Mouse (Mus musculus) kidney, embryonic 15.5 days (tissue): ENCODE measurements around the gene Yipf3. TPM values are rescaled to one million over a fixed set of nuclear protein-coding genes. Genes with fewer than 3 reads are reported as not detected.
A peak's percentile ranks its signal among the peaks of the same experiment; 100 is the strongest.

Source experiments
- ATAC-seq: fragments of 200-750 bp; cut with Nextera tagmentation; replicated peaks from 2 replicates; pipeline ENCODE4 v1.8.0; 2017; ENCODE audit warnings: moderate TSS enrichment; ENCODE audit not compliant: low FRiP score
- H3K27ac ChIP-seq: fragments of 300-500 bp; sonication (generic); 2 replicates; pipeline ENCODE4 v1.5.1; 2015; ENCODE audit warnings: mild to moderate bottlenecking, inconsistent platforms
- H3K27me3 ChIP-seq: fragments of 300-500 bp; sonication (generic); 2 replicates; pipeline ENCODE4 v1.6.1; 2015; ENCODE audit warnings: inconsistent platforms
- H3K36me3 ChIP-seq: fragments of 300-500 bp; sonication (generic); 2 replicates; pipeline ENCODE4 v1.6.1; 2015; ENCODE audit warnings: inconsistent platforms
- H3K4me1 ChIP-seq: fragments of 300-500 bp; sonication (generic); 2 replicates; pipeline ENCODE4 v1.6.1; 2015; ENCODE audit warnings: inconsistent platforms
- H3K4me2 ChIP-seq: fragments of 300-500 bp; sonication (generic); 2 replicates; pipeline ENCODE4 v1.6.1; 2015; ENCODE audit warnings: moderate library complexity, mild to moderate bottlenecking, inconsistent platforms
- H3K4me3 ChIP-seq: fragments of 300-500 bp; sonication (generic); replicated peaks from 2 replicates; pipeline ENCODE4 v1.5.1; 2015; ENCODE audit warnings: mild to moderate bottlenecking, inconsistent platforms
- H3K9ac ChIP-seq: fragments of 300-500 bp; sonication (generic); 2 replicates; pipeline ENCODE4 v1.6.1; 2015; ENCODE audit warnings: mild to moderate bottlenecking, inconsistent platforms
- H3K9me3 ChIP-seq: fragments of 300-500 bp; sonication (generic); replicated peaks from 2 replicates; pipeline ENCODE4 v1.6.1; 2016; ENCODE audit warnings: inconsistent platforms
- WGBS: fragments of 180-500 bp; shearing (Covaris S2); methylation state at CpG from one replicate; pipeline ENCODE4 v1.1.7; 2015; ENCODE audit warnings: mixed read lengths; 5-methylcytosine and 5-hydroxymethylcytosine counted together
- polyA plus RNA-seq: library from polyadenylated mRNA; unstranded; fragments of >200 nt; fragmentation: Nextera tagmentation; extraction: Ambion mirVana; gene quantifications from 2 replicates; pipeline ENCODE4 v1.2.1, GENCODE M21; 2015

Gene Yipf3
- polyA plus RNA-seq, 1 experiment from 2014 or later, result 113 TPM

DNA sequence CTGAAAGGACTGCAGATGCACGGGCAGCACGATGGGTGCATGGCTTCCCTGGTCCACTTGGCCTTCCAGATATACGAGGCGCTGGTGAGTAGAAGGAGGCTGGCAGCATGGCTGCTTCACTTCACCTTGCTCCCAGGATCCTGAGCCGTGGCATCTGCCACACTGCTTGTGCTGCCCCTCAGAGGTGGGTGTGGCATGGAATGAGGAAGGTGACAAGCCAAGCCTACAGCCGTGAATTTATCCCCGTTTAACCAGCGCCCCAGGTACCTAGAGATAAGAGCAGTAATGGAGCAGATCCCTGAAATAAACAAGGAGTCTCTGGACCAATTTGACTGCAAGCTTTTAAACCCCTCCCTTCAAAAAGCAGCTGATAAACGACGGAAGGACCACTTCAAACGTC is 6.4 kb upstream of the Yipf3 start:
- H3K4me2 ChIP-seq, result no peak overlapping the region
- ATAC-seq, result no peak
- no peaks in the 10 kb centered on the region for H3K9me3 ChIP-seq
- H3K4me3 ChIP-seq, result no peak overlapping the region
- no peak overlapping the region for H3K9ac ChIP-seq
- H3K27me3 ChIP-seq, result no peaks in the 10 kb centered on the region
- peaks cover 98% of the 10 kb centered on the region for H3K36me3 ChIP-seq
- peaks cover 6% of the 10 kb centered on the region for H3K4me1 ChIP-seq
- 76% methylated on average over 11 of the region's 11 CpGs for WGBS
- H3K27ac ChIP-seq, result no peak overlapping the region

DNA sequence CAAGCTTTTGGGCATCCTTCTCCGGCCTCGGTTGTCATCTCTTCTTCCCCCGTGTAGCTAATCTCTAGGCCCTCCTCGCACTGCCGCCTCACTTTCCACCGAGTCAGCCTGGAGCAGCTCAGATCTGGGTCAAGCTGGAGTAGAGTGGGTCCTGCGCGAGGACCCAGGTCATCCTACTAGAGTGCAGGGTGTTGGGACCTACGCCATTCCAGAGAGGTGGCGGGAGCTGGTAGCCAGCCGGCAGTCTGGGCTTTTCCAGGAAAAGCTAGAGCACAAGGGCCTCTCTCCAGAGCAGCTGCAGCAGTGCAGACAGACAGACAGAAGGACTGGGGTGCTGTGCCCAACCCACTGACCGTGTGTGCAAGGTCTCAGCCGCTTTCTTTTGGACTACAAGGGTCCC is 5.6 kb upstream of the Yipf3 start:
- Histone ChIP-seq H3K4me2 (no peak overlapping the region), H3K36me3 (peaks cover 90% of the 10 kb centered on the region), H3K4me3 (no peak overlapping the region), H3K9me3 (no peaks in the 10 kb centered on the region), H3K9ac (no peak overlapping the region), H3K27me3 (no peaks in the 10 kb centered on the region), H3K27ac (no peak overlapping the region), H3K4me1 (peaks cover 14% of the 10 kb centered on the region)
- no peak for ATAC-seq
- WGBS, result 86% methylated on average over 13 of the region's 13 CpGs

DNA sequence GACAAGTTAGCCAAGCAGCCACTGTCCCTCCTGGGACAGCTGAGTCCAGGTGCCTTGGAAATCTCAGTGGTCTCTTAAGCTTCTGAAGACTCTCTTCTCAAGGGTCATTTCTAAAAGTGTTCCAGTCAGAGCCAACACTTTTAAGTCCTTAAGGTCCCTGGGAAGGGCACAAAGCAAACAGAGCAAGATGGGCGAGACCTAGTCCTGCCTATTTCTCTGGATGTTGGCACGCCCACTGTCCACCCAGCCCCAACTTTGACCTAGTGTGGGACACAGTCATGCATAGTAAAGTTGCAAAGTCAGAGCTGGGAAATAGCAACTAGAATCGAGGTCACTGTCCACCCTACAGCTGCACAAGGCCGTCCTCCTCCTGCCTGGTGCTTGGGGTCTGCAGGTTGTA is 4.9 kb upstream of the Yipf3 start:
- Histone ChIP-seq H3K9me3 (no peaks in the 10 kb centered on the region), H3K9ac (no peak overlapping the region), H3K4me2 (no peak overlapping the region), H3K36me3 (peaks cover 83% of the 10 kb centered on the region), H3K27ac (no peak overlapping the region), H3K4me1 (peaks cover 14% of the 10 kb centered on the region), H3K27me3 (no peaks in the 10 kb centered on the region), H3K4me3 (no peak overlapping the region)
- no peak for ATAC-seq
- WGBS, result 79% methylated on average over 4 of the region's 4 CpGs

DNA sequence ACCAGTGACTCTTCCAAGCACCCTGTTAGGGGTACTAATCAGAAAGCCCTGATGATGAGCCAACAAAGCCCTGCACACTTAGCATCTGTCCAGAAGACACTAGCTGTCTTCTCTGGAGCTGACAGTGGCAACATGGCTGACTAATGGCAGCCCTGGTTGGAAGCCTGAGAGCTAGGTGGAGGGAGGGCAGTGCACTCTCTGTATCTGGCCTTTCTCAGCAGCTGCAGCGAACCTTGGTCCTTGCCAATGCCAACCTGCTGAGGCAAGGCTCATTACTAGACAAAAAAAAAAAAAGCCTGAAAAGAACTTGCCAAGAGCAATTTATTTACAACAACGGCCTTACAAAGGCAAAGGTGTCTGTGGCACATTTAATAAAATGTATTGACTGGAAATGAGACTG is 4.3 kb upstream of the Yipf3 start:
- Histone ChIP-seq H3K36me3 (peaks cover 77% of the 10 kb centered on the region), H3K27me3 (no peaks in the 10 kb centered on the region), H3K9me3 (no peaks in the 10 kb centered on the region), H3K4me3 (no peak overlapping the region), H3K4me1 (peaks cover 15% of the 10 kb centered on the region), H3K9ac (no peak overlapping the region), H3K4me2 (no peak overlapping the region), H3K27ac (no peak overlapping the region)
- WGBS, result 81% methylated on average over 2 of the region's 2 CpGs
- ATAC-seq, result no peak

DNA sequence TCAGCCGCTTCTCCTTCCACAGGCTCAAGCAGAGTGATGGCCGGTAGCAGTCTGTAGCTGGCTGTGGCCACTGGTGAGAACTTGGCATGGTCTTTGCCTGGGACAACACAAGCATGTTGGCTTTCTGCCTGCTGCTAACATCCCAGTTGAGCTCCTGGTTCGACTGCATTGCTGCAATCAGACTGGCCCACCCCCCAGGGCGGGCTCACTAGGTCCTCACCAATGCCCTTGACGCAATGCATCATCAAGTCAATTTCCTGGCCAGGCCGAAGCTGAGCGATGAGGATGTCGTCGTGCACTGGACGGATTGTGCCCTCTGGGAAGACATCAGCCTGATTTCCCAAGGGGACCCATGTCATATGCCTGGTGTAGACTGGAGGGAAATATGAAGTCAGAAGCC is 3.3 kb upstream of the Yipf3 start:
- ATAC-seq, result no peak
- no peaks in the 10 kb centered on the region for H3K27me3 ChIP-seq
- no peak overlapping the region for H3K4me3 ChIP-seq
- WGBS, result 69% methylated on average over 10 of the region's 10 CpGs
- 0 out of 2 replicates have a peak overlapping the region, but pooled peaks have one; percentile 22 for H3K27ac ChIP-seq
- H3K9me3 ChIP-seq, result no peaks in the 10 kb centered on the region
- no peak overlapping the region for H3K4me2 ChIP-seq
- H3K9ac ChIP-seq, result no peak overlapping the region
- H3K36me3 ChIP-seq, result peaks cover 73% of the 10 kb centered on the region
- peaks cover 25% of the 10 kb centered on the region for H3K4me1 ChIP-seq

DNA sequence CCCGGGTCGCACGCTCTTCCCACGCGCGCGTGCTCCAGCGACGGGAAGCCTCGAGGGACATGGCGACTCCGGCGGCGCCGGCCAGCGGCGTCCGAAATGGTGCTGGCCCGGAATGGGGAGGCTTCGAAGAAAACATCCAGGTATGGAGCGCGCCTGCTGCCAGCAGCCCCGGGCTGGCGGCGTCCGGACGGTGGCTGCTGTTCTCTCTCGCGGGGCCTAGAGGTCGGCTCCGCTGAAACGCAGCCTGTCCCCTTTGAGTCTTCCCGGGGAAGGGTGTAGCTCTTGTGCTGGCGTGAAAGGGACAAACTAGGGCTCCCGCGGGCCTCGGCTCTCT is 276 bp downstream of the Yipf3 start:
- WGBS, result 1% methylated on average over 37 of the region's 37 CpGs
- H3K36me3 ChIP-seq, result peaks cover 67% of the 10 kb centered on the region
- H3K9me3 ChIP-seq, result no peaks in the 10 kb centered on the region
- ATAC-seq, result peak; percentile 57; the same call in 1 of the 2 replicates
- peak overlapping the region; percentile 89 for H3K4me2 ChIP-seq
- H3K4me1 ChIP-seq, result peaks cover 27% of the 10 kb centered on the region
- H3K9ac ChIP-seq, result peak overlapping the region; percentile 93
- H3K27ac ChIP-seq, result peak overlapping the region; percentile 73
- peak overlapping the region; percentile 67 for H3K4me3 ChIP-seq
- H3K27me3 ChIP-seq, result no peaks in the 10 kb centered on the region

DNA sequence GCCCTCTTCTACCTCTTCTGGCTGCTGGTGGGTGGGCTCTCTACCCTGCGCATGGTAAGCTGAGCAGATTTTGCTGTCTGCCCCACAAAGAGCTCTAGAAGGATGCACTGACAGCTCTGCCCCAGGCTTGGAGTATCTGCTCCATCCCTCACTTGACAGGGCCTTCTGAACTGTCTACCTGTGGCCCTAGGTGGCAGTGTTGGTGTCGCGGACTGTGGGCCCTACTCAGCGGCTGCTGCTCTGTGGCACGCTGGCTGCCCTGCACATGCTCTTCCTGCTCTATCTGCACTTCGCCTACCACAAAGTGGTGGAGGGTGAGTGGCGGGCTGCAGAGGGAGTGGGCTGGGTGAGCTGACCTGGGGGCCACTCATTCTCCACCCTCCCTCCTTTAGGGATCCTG is 3.3 kb downstream of the Yipf3 start:
- WGBS, result 82% methylated on average over 7 of the region's 7 CpGs

DNA sequence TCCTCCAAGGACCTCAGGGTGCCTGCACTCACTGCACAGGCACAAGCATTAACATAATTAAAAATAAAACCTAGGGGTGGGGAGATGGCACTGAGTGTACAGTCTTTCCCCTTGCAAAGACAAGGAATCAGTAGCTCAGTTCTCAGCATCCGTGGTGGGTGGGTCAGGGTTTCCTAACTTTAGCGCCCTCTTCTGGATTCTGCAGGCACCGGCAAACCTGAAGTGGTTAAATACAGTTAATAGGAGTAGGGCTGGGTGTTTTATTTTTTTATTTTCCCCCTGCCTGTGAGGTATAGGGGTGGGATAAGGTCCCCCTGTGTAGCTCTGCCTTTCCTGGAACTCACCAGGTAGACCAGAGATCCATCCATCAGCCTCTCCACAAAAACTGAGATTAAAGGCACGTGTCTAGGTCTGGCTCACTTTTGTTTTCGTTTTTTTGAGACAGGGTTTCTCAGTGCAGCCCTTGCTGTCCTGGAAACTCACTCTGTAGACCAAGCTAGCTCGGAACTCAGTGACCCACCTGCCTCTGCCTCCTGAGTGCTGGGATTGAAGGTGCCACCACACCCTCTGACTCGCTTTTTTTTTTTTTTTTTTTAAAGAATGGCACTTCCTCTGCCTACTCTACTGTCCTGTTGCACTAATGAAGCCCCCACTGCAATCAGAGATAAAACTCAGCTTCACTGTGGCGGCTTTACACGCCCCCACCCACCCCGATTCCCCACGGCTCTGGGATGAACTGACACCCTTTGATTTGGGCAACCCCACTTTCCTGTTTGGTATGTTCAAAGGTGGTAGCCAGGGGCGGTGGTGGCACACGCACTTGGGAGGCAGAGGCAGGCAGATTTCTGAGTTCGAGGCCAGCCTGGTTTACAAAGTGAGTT is 4.9 kb downstream of the Yipf3 start:
- WGBS, result 62% methylated on average over 14 of the region's 14 CpGs
- no peak for ATAC-seq
- Histone ChIP-seq H3K36me3 (peaks cover 50% of the 10 kb centered on the region), H3K9ac (peak overlapping the region; percentile 68), H3K4me2 (peak overlapping the region; percentile 100), H3K4me3 (peak overlapping the region; percentile 73), H3K27me3 (peaks cover 19% of the 10 kb centered on the region), H3K27ac (no peak overlapping the region), H3K4me1 (peaks cover 27% of the 10 kb centered on the region), H3K9me3 (no peaks in the 10 kb centered on the region)

More for the DNA sequence above, 3.3 kb downstream of the Yipf3 start:
- H3K4me3 ChIP-seq, result no peak overlapping the region
- no peak overlapping the region for H3K27ac ChIP-seq
- H3K36me3 ChIP-seq, result peaks cover 37% of the 10 kb centered on the region
- ATAC-seq, result no peak
- H3K9ac ChIP-seq, result no peak overlapping the region
- H3K4me1 ChIP-seq, result peaks cover 38% of the 10 kb centered on the region
- H3K27me3 ChIP-seq, result peaks cover 19% of the 10 kb centered on the region
- no peaks in the 10 kb centered on the region for H3K9me3 ChIP-seq
- H3K4me2 ChIP-seq, result no peak overlapping the region

DNA sequence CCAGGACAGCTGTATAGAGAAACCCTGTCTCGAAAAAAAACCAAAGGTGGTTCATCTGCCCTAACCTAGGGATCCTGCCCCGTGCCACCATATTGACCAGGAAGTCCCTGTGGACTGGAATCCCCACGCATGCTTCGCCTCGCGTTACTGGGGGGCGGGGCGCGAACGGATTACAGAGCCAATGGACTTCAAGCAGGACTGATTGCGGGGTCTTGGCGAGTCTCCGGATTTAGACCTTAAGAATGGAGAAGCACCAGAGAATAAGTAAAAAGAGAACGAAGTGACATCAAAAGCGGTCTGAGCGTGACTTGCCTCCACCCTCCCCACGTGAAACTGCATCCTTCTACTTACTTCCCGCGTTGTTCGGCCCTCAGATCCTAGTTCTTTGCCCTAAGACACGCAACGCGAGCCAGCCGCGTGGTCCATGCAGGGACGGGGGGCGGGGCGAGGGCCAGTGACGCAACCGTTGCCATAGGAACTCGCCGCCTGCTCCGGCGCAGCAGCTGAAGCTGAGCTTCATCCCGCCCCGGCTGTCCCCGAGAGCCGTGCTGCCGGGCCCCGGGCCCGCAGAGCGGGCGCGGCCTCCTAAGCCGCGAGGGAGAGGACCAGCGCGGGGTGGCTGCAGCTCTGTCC is 5.7 kb downstream of the Yipf3 start, which contains the start of gene Lrrc73:
TSS of gene Lrrc73 (plus strand) at position 80 of the 633 bp plus-strand sequence.
- ATAC-seq, result peak; percentile 83
- peaks cover 26% of the 10 kb centered on the region for H3K4me1 ChIP-seq
- H3K4me3 ChIP-seq, result peak within 1 kb of the TSS; percentile 73
- 2% methylated on average over 48 of the region's 48 CpGs for WGBS
- peaks cover 57% of the 10 kb centered on the region for H3K36me3 ChIP-seq
- H3K27me3 ChIP-seq, result peaks cover 19% of the 10 kb centered on the region
- peak within 1 kb of the TSS; percentile 68 for H3K9ac ChIP-seq
- H3K4me2 ChIP-seq, result peak within 1 kb of the TSS; percentile 100
- no peaks in the 10 kb centered on the region for H3K9me3 ChIP-seq
- H3K27ac ChIP-seq, result no peak within 1 kb of the TSS

DNA sequence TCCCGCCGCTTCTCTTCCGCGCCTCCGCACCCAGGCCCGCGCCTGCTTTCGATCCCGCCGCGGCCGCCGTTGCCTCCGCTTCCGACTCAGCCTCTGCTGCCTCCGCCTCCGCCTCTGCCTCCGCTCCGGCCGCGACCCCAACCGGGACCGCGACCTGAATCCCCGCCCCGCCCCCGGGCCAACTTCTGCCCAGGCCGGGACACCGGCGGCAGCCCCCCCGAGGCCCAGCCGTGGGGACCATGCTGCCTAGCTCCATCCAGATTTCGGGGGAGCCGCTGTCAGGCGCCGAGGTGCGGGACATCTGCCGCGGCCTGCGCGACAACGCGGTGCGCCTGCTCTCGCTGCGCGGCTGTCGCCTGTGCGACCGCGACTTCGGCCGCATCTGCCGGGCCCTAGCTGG is 6.2 kb downstream of the Yipf3 start:
- ATAC-seq, result peak; percentile 24
- H3K4me3 ChIP-seq, result peak overlapping the region; percentile 73
- no peak overlapping the region for H3K27ac ChIP-seq
- peaks cover 19% of the 10 kb centered on the region for H3K27me3 ChIP-seq
- H3K4me1 ChIP-seq, result peaks cover 23% of the 10 kb centered on the region
- H3K9me3 ChIP-seq, result no peaks in the 10 kb centered on the region
- H3K4me2 ChIP-seq, result peak overlapping the region; percentile 100
- H3K36me3 ChIP-seq, result peaks cover 61% of the 10 kb centered on the region
- H3K9ac ChIP-seq, result peak overlapping the region; percentile 68
- under 1% methylated on average over 54 of the region's 54 CpGs for WGBS

DNA sequence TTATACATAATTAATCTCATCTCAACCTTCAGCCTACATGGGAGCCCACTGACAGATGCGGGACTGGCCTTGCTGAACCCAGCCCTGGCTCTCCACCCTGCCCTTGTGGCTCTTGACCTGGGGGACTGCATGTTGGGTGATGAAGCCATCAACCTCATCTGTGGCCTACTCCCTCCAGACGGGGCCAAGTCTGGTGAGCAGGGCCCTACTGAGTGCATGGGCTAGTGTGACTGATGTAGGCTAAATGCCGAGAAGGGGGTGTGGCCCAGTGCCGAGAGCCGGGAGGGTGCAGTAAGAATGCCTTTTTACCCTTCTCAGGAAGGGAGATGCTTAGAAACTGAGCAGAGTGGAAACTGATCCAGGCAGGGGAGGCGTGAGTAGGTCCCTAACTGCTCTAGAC is 7.3 kb downstream of the Yipf3 start:
- H3K9ac ChIP-seq, result no peak overlapping the region
- H3K27me3 ChIP-seq, result peaks cover 19% of the 10 kb centered on the region
- peaks cover 61% of the 10 kb centered on the region for H3K36me3 ChIP-seq
- ATAC-seq, result no peak
- H3K4me2 ChIP-seq, result 0 out of 2 replicates have a peak overlapping the region, but pooled peaks have one; percentile 100
- no peaks in the 10 kb centered on the region for H3K9me3 ChIP-seq
- peaks cover 19% of the 10 kb centered on the region for H3K4me1 ChIP-seq
- no peak overlapping the region for H3K27ac ChIP-seq
- 30% methylated on average over 6 of the region's 6 CpGs for WGBS
- H3K4me3 ChIP-seq, result 0 out of 2 replicates have a peak overlapping the region, but pooled peaks have one; percentile 5

DNA sequence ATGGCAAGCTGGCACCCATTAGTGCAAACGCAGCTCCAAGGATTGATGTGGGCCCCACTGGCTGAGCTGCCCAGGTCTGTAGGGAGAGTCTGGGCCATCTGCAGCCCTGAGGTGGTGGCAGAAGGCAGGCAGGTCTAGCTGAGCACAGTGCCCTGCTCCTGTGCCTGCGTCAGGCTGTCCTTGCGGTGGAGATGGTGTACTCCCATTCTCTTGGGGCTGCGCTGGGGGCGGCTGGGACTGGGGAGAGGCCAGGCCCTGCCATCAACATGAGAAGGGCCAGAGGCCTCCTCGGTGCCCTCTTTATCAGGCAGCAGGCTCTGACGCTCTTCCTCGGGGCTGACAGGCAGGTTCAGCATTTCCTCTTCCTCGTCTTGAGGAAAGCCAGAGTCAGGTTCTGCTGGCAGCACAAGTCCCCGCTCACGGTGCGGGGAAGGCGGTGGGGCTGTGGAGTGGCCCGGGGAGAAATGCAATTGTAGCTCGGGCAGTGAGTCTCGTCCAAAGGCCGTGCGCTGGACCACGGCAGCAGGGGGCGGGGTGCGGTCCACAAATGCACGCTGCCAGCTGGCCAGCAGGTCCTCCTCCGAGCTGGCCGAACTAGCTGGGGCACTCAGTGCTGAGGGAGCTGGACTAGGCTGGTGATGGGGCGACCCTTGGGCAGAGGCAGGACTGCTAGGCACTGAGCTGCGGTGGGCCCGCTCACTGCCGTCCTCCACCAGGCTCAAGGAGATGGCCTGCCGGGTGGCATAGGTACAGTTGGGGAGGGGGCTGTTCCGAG is 10.6 kb downstream of the Yipf3 start:
- 72% methylated on average over 30 of the region's 30 CpGs for WGBS
- no peak for ATAC-seq
- H3K27me3 ChIP-seq, result peaks cover 19% of the 10 kb centered on the region
- no peaks in the 10 kb centered on the region for H3K9me3 ChIP-seq
- peaks cover 71% of the 10 kb centered on the region for H3K36me3 ChIP-seq
- peaks cover 13% of the 10 kb centered on the region for H3K4me1 ChIP-seq
- H3K9ac ChIP-seq, result no peak overlapping the region
- no peak overlapping the region for H3K4me2 ChIP-seq
- no peak overlapping the region for H3K27ac ChIP-seq
- no peak overlapping the region for H3K4me3 ChIP-seq
